Mouse (Mus musculus): Measurements from ENCODE around the gene Cfap74. TPM values are rescaled to one million over a fixed set of nuclear protein-coding genes. Genes with fewer than 3 reads are reported as not detected.

Cfap74 gene
- polyA plus RNA-seq, 2 experiments = 4.7 to 5.9 TPM

DNA sequence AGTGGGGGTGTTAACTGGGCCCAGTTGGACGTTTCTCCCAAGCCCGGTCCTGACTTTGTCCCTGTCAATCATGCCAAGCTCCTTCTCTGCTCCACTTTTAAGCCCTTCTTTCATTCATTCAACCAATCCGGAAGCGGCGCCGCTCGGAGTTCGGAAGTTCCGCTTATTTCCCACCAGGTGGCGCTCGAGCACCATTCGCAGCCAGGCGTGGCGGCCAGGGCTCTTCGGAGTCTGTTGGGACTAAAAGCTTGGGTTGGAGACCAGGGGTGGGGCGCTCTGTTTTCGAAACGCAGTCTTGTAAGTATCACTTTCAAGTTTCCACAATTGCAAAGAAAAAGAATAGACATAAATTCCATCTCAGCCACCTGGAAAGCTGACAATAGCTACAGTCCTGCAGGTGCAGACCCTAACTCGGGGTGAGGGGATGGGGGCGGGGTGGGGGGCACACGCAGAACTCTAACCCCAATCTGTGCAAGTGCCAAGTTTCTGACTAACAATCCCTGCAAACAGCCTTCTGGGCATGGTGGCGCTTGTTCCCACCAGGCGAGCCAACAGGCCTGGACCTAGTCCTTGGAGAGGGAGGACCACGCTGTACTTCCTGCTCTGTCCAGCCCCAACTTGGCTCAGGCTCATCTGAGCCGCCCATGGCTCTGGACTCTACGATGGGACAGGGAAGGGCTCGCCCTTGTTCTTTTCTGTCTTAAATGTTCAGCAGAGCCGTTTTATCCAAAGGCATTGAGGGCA, 72.6 kb downstream of the Cfap74 start:
- no peak for TF ChIP-seq POLR2A (IDR thresholded peaks at IDR 0.05; ENCODE audit: borderline replicate concordance, extremely low read depth, insufficient read depth, insufficient read length)
- 22% methylated on average over 28 of the region's 28 CpGs for WGBS
- Histone ChIP-seq H3K36me3 (ENCODE audit: control insufficient read depth, insufficient read depth, low read length) (no peaks in the 10 kb centered on the region), H3K27me3 (ENCODE audit: control insufficient read depth, insufficient read depth, low read length) (no peaks in the 10 kb centered on the region), H3K9ac (ENCODE audit: low read depth, low read length, severe bottlenecking) (no peak overlapping the region), H3K4me1 (ENCODE audit: control insufficient read depth, insufficient read depth, low read length) (no peaks in the 10 kb centered on the region), H3K27ac (replicated peaks; ENCODE audit: low read depth, low read length) (no peak overlapping the region), H3K4me2 (replicated peaks; ENCODE audit: low read depth, low read length, severe bottlenecking) (peak overlapping the region; percentile 36), H3K4me3 (replicated peaks; ENCODE audit: low read length) (peak overlapping the region; percentile 19; the same call in 1 of the 2 replicates), H3K9me3 (ENCODE audit: control insufficient read depth, low read length) (no peaks in the 10 kb centered on the region)
- DNase-seq (ENCODE audit: low spot score) = peak; percentile 57
- ATAC-seq (ENCODE audit: low FRiP score, low read depth) = peak; percentile 82

DNA sequence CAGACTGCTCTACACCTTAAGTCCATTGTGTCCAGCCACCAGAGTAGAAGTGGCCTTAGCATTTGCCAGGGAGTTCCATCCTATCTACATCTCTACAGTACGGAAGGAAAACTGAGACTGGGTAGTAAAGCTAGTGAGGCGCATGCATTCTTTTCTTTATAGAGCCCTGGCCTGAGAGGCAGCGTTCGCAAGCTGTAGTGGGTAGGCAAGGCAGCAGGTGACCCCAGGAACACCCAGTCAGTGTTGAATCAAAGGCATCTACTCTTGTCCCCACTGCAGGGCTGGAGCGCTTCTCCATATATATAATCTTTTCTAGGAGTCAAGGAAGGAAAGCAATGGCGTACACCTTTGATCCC, 73.1 kb downstream of the Cfap74 start:
- Histone ChIP-seq H3K4me1 (ENCODE audit: control insufficient read depth, insufficient read depth, low read length) (no peaks in the 10 kb centered on the region), H3K9ac (ENCODE audit: low read depth, low read length, severe bottlenecking) (no peak overlapping the region), H3K4me3 (replicated peaks; ENCODE audit: low read length) (no peak overlapping the region), H3K4me2 (replicated peaks; ENCODE audit: low read depth, low read length, severe bottlenecking) (no peak overlapping the region), H3K27ac (replicated peaks; ENCODE audit: low read depth, low read length) (no peak overlapping the region), H3K27me3 (ENCODE audit: control insufficient read depth, insufficient read depth, low read length) (no peaks in the 10 kb centered on the region), H3K36me3 (ENCODE audit: control insufficient read depth, insufficient read depth, low read length) (no peaks in the 10 kb centered on the region), H3K9me3 (ENCODE audit: control insufficient read depth, low read length) (no peaks in the 10 kb centered on the region)
- no peak for TF ChIP-seq POLR2A (IDR thresholded peaks at IDR 0.05; ENCODE audit: borderline replicate concordance, extremely low read depth, insufficient read depth, insufficient read length)
- 80% methylated on average over 6 of the region's 6 CpGs for WGBS
- ATAC-seq (ENCODE audit: low FRiP score, low read depth) (no peak), DNase-seq (ENCODE audit: low spot score) (no peak)

DNA sequence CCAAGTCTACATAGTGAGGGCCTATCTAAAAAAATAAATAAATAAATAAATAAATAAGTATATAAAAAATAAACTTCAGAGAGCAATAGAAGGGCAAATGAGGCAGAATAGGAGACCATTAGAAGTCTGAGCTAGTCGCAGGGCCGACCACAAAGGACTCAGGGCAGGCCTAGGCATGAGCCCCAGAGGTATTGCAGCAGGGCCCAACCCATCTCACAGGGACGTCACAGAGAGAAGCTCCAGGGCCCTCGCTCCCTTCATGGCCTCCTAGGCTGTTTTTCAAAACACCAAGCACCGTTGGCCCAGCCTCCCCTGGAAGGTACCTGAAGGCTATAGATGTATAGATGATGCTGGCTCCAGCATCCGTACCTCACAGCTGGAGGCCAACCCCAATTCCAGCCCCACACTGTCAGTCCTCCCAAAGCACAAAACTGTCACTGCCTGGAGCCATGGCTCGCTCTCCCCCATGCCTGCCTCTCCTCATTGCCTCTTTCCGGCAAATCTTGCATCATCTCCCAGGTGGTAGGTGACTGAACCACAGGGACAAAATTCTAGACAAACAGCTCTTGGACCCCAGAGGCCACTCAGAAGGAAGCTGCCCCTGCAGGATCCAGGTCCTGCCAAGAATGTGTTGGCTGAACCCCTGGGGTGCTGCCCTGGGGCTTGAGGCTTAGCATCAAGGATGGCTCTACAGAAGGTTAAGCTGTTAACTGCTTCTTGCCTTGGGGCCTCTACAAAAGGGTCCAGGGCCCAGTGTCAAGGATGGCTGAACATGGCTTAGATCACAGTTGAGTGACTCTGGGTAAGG, 73.9 kb downstream of the Cfap74 start:
- Histone ChIP-seq H3K27ac (replicated peaks; ENCODE audit: low read depth, low read length) (no peak overlapping the region), H3K4me2 (replicated peaks; ENCODE audit: low read depth, low read length, severe bottlenecking) (no peak overlapping the region), H3K4me3 (replicated peaks; ENCODE audit: low read length) (no peak overlapping the region), H3K36me3 (ENCODE audit: control insufficient read depth, insufficient read depth, low read length) (no peaks in the 10 kb centered on the region), H3K27me3 (ENCODE audit: control insufficient read depth, insufficient read depth, low read length) (no peaks in the 10 kb centered on the region), H3K4me1 (ENCODE audit: control insufficient read depth, insufficient read depth, low read length) (no peaks in the 10 kb centered on the region), H3K9me3 (ENCODE audit: control insufficient read depth, low read length) (no peaks in the 10 kb centered on the region), H3K9ac (ENCODE audit: low read depth, low read length, severe bottlenecking) (no peak overlapping the region)
- ATAC-seq (ENCODE audit: low FRiP score, low read depth) = no peak
- WGBS = 63% methylated on average over 8 of the region's 8 CpGs
- DNase-seq (ENCODE audit: low spot score) = no peak
- TF ChIP-seq POLR2A (IDR thresholded peaks at IDR 0.05; ENCODE audit: borderline replicate concordance, extremely low read depth, insufficient read depth, insufficient read length) = no peak

DNA sequence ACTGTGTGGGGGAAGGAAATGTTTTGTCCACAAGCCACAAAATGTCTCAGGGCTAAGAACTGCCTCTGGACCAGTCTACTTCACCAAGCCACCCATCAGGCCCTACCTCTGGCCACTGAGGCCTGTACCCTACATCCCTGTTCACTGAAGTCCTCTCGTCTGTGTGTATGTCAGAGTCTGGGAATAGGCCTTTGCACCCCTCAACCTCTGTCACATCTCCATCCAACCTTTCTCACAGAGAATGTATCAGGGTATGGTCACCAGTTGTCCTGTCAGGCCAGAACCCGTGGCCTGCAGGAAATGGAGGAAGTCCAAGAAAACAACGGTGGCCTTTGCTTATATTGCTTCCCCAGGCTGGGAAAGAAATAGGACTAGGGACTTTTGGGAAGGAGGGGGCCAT, 76.5 kb downstream of the Cfap74 start:
- peaks cover 11% of the 10 kb centered on the region for H3K4me1 ChIP-seq (ENCODE audit: control insufficient read depth, insufficient read depth, low read length)
- no peak overlapping the region for H3K27ac ChIP-seq (replicated peaks; ENCODE audit: low read depth, low read length)
- H3K9ac ChIP-seq (ENCODE audit: low read depth, low read length, severe bottlenecking) = no peak overlapping the region
- ATAC-seq (ENCODE audit: low FRiP score, low read depth) (no peak), DNase-seq (ENCODE audit: low spot score) (no peak)
- no peak overlapping the region for H3K4me3 ChIP-seq (replicated peaks; ENCODE audit: low read length)
- TF ChIP-seq POLR2A (IDR thresholded peaks at IDR 0.05; ENCODE audit: borderline replicate concordance, extremely low read depth, insufficient read depth, insufficient read length) = no peak
- WGBS = 82% methylated on average over 3 of the region's 3 CpGs
- no peak overlapping the region for H3K4me2 ChIP-seq (replicated peaks; ENCODE audit: low read depth, low read length, severe bottlenecking)
- H3K9me3 ChIP-seq (ENCODE audit: control insufficient read depth, low read length) = no peaks in the 10 kb centered on the region
- no peaks in the 10 kb centered on the region for H3K36me3 ChIP-seq (ENCODE audit: control insufficient read depth, insufficient read depth, low read length)
- H3K27me3 ChIP-seq (ENCODE audit: control insufficient read depth, insufficient read depth, low read length) = no peaks in the 10 kb centered on the region

DNA sequence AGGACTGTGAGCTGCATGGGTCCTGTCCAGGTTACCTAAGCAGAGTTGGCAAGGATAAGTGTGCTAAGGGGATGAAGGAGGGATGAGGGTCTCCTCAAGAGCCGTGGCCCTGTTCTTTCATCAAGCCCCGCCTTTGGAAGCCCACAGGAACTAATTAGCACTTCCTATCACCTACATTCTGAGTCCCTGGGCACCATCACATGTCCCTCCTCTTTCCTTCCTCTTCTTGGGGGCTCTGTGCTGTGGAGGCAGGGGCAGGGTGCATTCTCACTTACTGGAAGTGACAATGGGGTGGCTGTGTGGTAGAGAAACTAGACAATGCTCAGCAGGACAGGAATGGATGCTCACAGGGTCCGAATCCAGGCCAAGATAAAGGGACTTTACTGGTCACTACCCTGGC, 78.8 kb downstream of the Cfap74 start:
- Histone ChIP-seq H3K27ac (replicated peaks; ENCODE audit: low read depth, low read length) (no peak overlapping the region; the same call in 1 of the 2 replicates), H3K4me3 (replicated peaks; ENCODE audit: low read length) (no peak overlapping the region), H3K4me1 (ENCODE audit: control insufficient read depth, insufficient read depth, low read length) (peaks cover 12% of the 10 kb centered on the region), H3K27me3 (ENCODE audit: control insufficient read depth, insufficient read depth, low read length) (no peaks in the 10 kb centered on the region), H3K9me3 (ENCODE audit: control insufficient read depth, low read length) (no peaks in the 10 kb centered on the region), H3K36me3 (ENCODE audit: control insufficient read depth, insufficient read depth, low read length) (no peaks in the 10 kb centered on the region), H3K9ac (ENCODE audit: low read depth, low read length, severe bottlenecking) (no peak overlapping the region), H3K4me2 (replicated peaks; ENCODE audit: low read depth, low read length, severe bottlenecking) (no peak overlapping the region)
- WGBS = 35% methylated on average over 3 of the region's 3 CpGs
- ATAC-seq (ENCODE audit: low FRiP score, low read depth) = no peak
- TF ChIP-seq POLR2A (IDR thresholded peaks at IDR 0.05; ENCODE audit: borderline replicate concordance, extremely low read depth, insufficient read depth, insufficient read length) = no peak
- no peak for DNase-seq (ENCODE audit: low spot score)
